Mouse (Mus musculus) cerebellum, adult 9-10 months (tissue): ENCODE results near the gene Rpp21.
"Not testable (repeated sequence)": the region's sequence is repeated elsewhere in the genome, so short reads cannot be mapped to it uniquely, and the experiment has no call there.

Experiments
- DNase-seq: peaks from one replicate; pipeline ENCODE4 v3.0.0; 2022

Rpp21 gene

GRCm38 (mm10) chr17:36257969-36258368 lies at the start of gene Rpp21:
TSS of gene Rpp21 (minus strand) at chr17:36258069.
- no peak for DNase-seq

- no peak for DNase-seq
Observed at GRCm38 (mm10) chr17:36286390-36286789, 28.5 kb upstream of the Rpp21 start, which contains the start of gene H2-M10.2. TSS of gene H2-M10.2 (minus strand) at chr17:36286490.

GRCm38 (mm10) chr17:36281521-36282245 lies 23.8 kb upstream of the Rpp21 start:
- no peak for DNase-seq

- DNase-seq, result no peak
Observed at GRCm38 (mm10) chr17:36274776-36275175, 16.9 kb upstream of the Rpp21 start.

GRCm38 (mm10) chr17:36273796-36274195 lies 15.9 kb upstream of the Rpp21 start:
- DNase-seq, result no peak

GRCm38 (mm10) chr17:36272643-36273366 lies 14.9 kb upstream of the Rpp21 start:
- DNase-seq, result peak; percentile 56

GRCm38 (mm10) chr17:36271586-36272256 lies 13.9 kb upstream of the Rpp21 start, which contains the start of gene Trim39:
TSS of gene Trim39 (minus strand) at chr17:36272247.
- DNase-seq, result peak; percentile 91

- DNase-seq, result peak; percentile 89
Observed at GRCm38 (mm10) chr17:36270956-36271585, 13.2 kb upstream of the Rpp21 start.

GRCm38 (mm10) chr17:36265834-36266233 lies 8.0 kb upstream of the Rpp21 start:
- no peak for DNase-seq

- no peak for DNase-seq
Observed at GRCm38 (mm10) chr17:36264273-36264925, 6.5 kb upstream of the Rpp21 start.

GRCm38 (mm10) chr17:36261511-36262166 lies 3.8 kb upstream of the Rpp21 start:
- DNase-seq, result no peak

GRCm38 (mm10) chr17:36257241-36257947 lies 475 bp downstream of the Rpp21 start:
- DNase-seq, result peak; percentile 90

- no peak for DNase-seq
Observed at GRCm38 (mm10) chr17:36253087-36253600, 4.7 kb downstream of the Rpp21 start.

GRCm38 (mm10) chr17:36252250-36252876 lies 5.5 kb downstream of the Rpp21 start:
- DNase-seq, result no peak

GRCm38 (mm10) chr17:36248886-36249285 lies 9.0 kb downstream of the Rpp21 start:
- no peak for DNase-seq

- no peak for DNase-seq
Observed at GRCm38 (mm10) chr17:36245741-36246140, 12.1 kb downstream of the Rpp21 start.

GRCm38 (mm10) chr17:36244031-36244430 lies 13.8 kb downstream of the Rpp21 start:
- no peak for DNase-seq

- DNase-seq, result no peak
Observed at GRCm38 (mm10) chr17:36240637-36241213, 17.1 kb downstream of the Rpp21 start.

GRCm38 (mm10) chr17:36237321-36237921 lies 20.4 kb downstream of the Rpp21 start:
- no peak for DNase-seq

- DNase-seq, result not testable (repeated sequence)
Observed at GRCm38 (mm10) chr17:36235300-36235699, 22.6 kb downstream of the Rpp21 start.
